Mouse (Mus musculus) fibroblast of lung, adult 2 months (primary cell): ENCODE results near the gene Hoxc5.

Experiments
- DNase-seq: peaks from one replicate; pipeline ENCODE4 v3.0.0-alpha.2; 2011; ENCODE audit warnings: low read depth

Gene Hoxc5

GRCm38 (mm10) chr15:102945185-102946077 is 21.8 kb upstream of the Hoxc5 start:
- no peak for DNase-seq

- no peak for DNase-seq
Measured at GRCm38 (mm10) chr15:102947276-102947675, 20.0 kb upstream of the Hoxc5 start.

DNA sequence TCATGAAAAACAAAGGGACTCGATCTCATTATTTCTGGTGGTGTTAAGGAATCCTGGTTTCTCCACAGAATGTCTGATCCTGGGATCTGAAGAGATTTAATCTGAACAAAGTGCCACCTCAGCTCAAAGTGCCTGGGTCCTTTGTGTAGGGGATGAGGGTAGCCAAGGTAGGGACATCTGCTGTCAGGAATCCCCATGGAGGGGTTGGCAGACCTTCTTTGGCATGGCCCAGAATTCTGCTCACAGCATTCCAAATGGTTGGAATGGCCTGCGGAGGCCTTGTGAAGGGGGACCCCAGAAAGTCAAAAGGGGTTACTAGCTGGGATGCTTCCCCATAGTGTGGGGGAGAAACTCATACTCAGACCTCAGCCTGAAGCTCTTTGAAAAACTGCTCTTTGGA is 18.4 kb upstream of the Hoxc5 start:
- no peak for DNase-seq

DNA sequence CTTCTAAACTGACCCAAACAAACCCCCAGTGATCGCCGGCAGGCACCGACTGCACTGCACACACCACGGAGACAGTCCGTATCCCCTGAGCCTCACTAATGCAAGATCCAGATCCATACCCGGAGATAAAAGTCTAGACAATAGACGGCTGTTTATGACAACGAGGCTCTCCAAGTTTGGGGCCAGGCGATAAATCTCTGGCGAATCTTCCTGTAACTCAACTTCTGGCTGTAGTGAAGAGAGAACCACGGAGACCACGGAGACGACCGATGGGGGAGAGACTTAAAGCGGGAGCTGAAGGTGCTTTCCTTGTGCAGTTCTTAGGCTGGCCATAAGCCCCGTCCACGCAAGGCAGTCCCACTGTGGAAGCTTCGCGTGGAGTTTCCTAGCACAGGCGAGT is 17.5 kb upstream of the Hoxc5 start:
- DNase-seq = no peak

DNA sequence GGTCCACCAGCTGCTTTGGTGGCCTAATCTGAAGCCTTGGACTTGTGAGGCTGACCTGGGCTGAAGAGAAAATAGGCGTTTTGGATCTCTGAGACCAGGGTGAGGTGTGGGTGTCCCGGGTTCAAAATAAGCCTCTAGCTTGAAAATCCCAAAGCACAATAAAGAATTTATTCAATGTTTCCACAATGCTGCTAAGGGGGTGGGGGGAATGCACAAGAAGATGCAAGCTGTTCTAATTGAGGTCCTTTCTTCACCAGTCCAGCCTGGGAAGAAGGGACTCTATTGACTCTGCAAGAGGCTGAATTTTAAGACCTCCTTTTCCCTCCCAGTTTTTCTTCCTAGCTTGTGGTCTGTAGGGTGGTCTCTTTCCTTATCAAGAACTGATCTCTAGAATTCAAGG is 16.4 kb upstream of the Hoxc5 start:
- DNase-seq = no peak

DNA sequence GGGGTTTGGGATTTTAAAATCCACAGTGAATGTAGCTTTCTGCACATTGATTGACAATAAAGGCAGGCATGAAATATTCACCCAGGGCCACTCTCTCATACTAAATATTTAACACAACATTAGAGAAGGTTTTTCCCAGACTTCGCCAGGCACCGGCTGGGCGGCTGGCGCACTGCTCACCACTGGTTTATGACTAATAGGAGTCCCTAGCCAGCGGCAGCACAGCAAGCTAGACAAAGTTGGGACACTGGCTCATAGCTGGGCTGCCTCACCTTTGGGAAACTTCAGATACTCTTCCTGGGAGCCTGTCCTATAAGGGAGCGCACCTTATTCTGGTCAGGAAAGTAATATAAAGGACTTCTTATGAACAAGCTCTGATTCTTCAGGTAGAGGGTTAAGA is 13.7 kb upstream of the Hoxc5 start:
- DNase-seq = no peak

GRCm38 (mm10) chr15:102954192-102955006 is 12.8 kb upstream of the Hoxc5 start, which contains the start of gene Hoxc11:
TSS of gene Hoxc11 (plus strand) at chr15:102954427.
- no peak for DNase-seq

DNA sequence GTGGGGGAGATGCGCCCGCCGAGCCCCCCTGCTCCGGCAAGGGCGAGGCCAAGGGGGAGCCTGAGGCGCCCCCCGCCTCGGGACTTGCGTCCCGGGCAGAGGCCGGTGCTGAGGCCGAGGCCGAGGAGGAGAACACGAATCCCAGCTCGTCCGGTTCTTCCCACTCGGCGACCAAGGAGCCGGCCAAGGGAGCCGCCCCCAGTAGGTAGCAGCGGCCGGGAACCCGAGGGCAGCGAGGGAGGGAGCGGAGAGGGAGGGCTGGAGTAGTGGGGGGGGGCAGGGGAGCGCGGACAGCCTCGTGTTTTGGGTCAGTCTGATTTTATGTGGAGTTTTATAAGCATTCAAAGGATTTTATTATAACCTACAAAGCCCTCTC is 12.2 kb upstream of the Hoxc5 start:
- no peak for DNase-seq

DNA sequence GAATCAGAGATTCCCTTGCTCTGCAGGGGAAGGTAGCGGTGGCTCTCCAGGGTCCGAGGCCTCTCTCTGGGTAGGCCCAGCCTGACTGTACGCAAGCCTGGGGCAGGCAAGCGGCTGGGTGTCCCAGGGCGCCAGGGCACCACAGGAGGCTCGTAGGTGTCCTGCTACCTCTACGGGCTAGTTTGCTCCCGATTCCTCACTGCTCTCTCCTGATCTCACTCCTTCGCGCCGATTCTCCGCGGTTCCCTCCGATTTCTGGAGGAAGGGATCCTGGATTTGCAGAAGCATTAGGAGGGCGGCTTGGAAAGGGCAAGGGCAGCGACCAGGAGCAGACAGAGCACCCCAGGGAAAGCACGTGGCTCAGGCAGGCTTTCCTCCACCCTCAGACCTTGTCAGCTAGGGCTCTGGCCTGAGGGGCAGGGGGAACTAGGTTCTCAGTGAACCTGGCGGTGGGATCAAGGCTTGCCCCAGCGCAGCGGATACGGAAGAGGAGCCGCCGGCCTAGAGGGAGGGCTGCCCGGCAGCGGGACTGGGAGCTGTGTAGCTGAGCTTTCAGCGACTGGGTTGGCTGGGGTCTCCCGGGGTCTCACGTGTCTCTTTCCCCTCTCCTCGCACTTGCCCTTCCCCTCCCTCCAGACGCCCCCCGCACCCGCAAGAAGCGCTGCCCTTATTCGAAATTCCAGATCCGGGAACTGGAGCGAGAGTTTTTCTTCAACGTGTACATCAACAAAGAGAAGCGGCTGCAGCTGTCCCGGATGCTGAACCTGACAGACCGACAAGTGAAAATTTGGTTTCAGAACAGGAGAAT is 11.2 kb upstream of the Hoxc5 start:
- DNase-seq = no peak

- DNase-seq = no peak
Measured at GRCm38 (mm10) chr15:102956906-102957305, 10.3 kb upstream of the Hoxc5 start.

- DNase-seq = no peak
Measured at GRCm38 (mm10) chr15:102959663-102960191, 7.5 kb upstream of the Hoxc5 start.

DNA sequence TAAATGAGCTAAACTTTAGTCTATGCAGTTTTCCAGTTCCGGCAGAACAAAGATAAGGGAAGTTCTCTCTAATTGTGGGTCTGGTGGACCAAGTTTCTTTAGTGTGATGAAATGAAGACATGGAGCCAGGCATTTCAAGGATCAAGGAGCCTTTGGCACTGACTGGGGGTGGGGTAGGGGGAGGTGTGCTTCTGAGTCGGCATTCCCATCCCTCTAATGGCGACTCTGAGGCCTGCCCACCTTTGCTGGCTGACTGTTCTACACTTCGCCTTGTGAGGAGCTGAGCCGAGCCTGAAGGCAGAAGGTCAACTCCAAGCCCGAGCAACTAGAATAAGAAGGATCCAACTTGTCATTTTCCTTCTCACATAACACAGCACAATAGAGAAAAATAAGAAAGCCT is 5.5 kb upstream of the Hoxc5 start:
- DNase-seq = no peak

DNA sequence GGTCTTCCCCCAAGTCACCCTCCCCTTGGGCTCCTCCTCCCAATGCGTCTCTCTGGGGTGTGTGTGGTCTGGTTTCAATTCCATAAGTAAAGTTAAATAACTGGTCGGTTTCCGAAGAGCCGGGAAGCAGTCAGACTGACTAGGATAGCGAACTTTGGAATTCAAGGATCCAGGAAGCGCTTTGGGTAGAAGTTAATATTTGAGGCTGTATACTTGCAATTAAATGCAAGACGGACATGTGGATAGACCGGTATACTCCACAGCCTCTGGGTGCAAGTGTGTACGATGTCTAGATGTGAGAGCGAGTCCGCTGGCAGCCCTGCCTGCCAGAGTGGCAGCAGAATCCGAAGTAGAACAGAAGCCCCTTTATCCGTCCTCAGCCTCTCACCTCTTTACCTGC is 4.8 kb upstream of the Hoxc5 start:
- DNase-seq = no peak

- no peak for DNase-seq
Measured at GRCm38 (mm10) chr15:102963259-102963658, 4.0 kb upstream of the Hoxc5 start.

DNA sequence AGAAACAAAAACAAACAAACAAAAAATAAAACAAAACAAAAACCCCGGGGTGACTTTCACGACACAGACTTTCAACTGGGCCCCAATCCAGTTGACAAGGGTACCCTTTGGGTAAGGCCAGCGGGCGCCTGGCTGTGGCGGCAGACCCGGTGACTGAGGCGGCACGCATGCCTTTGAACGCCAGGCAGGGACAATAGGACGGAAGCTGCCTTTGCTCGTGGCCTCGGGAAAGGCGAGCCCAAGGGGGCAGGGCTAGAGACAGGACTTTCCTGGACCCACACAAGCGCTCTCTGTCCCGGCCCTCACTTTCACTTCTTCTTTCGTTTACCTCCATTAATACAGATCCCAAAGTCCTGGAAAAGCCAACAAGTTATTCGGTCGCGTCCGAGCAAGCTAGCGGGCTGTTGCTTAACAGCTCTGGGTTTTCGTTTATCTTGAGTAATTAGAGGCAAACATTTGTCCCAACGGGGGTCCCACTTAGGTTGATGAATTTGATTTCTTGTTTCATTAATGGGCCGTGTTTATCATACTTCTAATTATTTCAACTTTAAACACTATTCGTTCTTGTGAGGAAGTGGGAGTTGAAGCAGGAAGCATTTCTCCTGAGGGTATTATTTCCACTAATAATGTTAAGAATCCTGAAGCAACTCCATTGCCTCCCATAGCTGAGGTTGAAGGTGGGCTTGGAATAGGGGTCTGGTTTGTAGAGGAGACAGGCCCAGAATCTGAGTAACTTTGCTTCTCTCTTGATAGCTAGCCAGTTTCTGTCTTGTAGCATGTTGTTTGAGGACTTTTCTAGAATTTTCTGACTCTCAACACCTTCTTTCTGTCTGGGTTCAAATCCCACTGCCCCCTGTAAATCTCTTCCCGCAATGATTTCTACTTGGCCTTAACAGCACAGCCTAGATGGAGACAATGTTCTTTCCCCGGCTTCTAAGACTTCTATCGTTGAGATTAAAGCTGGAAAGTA is 3.3 kb upstream of the Hoxc5 start:
- no peak for DNase-seq

- DNase-seq = no peak
Measured at GRCm38 (mm10) chr15:102965003-102965891, 2.0 kb upstream of the Hoxc5 start.

- DNase-seq = no peak
Measured at GRCm38 (mm10) chr15:102965892-102966775, 1.1 kb upstream of the Hoxc5 start.

GRCm38 (mm10) chr15:102966776-102967311 is 399 bp upstream of the Hoxc5 start, which contains the start of gene Hoxc10:
TSS of gene Hoxc10 (plus strand) at chr15:102966796.
- no peak for DNase-seq
